Mouse (Mus musculus) ES-E14 (cell line): ENCODE measurements at regions not wholly inside any gene's neighbourhood (a gene's known extent, or its start where the extent isn't known, plus 50 kb on each side); places are given as distances from the start of the nearest gene placed in this dataset.

Experiments
- DNase-seq: peaks from one replicate; pipeline ENCODE4 v3.0.0-alpha.2; 2013; ENCODE audit warnings: low read depth, low spot score
- H3K27ac ChIP-seq: 2 replicates; pipeline ENCODE4 v1.5.1; 2012; ENCODE audit warnings: low read depth, mild to moderate bottlenecking, low read length, moderate library complexity, mixed read lengths; ENCODE audit not compliant: poor library complexity, insufficient read depth, severe bottlenecking
- H3K36me3 ChIP-seq: 2 replicates; pipeline ENCODE4 v1.6.1; 2012; ENCODE audit warnings: mild to moderate bottlenecking, low read length, moderate library complexity, mixed read lengths; ENCODE audit not compliant: control insufficient read depth, poor library complexity, insufficient read depth, severe bottlenecking
- H3K4me1 ChIP-seq, 2 experiments: fragments of 150-350 bp in 1 of 2; sonication (generic) in 1 of 2; 2 replicates each; pipeline ENCODE4 v1.6.1; 2012; ENCODE audit warnings: low read length in 2 of 2, mild to moderate bottlenecking in 1 of 2, mixed read lengths in 1 of 2; ENCODE audit not compliant: control insufficient read depth in 2 of 2, insufficient read depth in 2 of 2, poor library complexity in 1 of 2
- H3K4me3 ChIP-seq, 2 experiments: fragments of 150-350 bp in 1 of 2; sonication (generic) in 1 of 2; 2 replicates each; pipeline ENCODE4 v1.5.1; 2012; ENCODE audit warnings: low read length in 2 of 2, low read depth in 1 of 2, mild to moderate bottlenecking in 1 of 2, mixed read lengths in 1 of 2; ENCODE audit not compliant: insufficient read depth in 1 of 2, poor library complexity in 1 of 2, severe bottlenecking in 1 of 2
- H3K9ac ChIP-seq: 2 replicates; pipeline ENCODE4 v1.6.1; 2012; ENCODE audit warnings: low read depth, mild to moderate bottlenecking, low read length, mixed read lengths; ENCODE audit not compliant: poor library complexity, insufficient read depth, severe bottlenecking
- H3K9me3 ChIP-seq: fragments of 150-350 bp; sonication (generic); 2 replicates; pipeline ENCODE4 v1.6.1; 2012; ENCODE audit warnings: low read depth, mild to moderate bottlenecking, low read length; ENCODE audit not compliant: control insufficient read depth, insufficient read depth
- CHD2 ChIP-seq: IDR thresholded peaks from 2 replicates; pipeline ENCODE4 v1.6.1; 2014; ENCODE audit warnings: mild to moderate bottlenecking, low read depth, low read length, inconsistent platforms
- HCFC1 ChIP-seq: IDR thresholded peaks from 2 replicates; pipeline ENCODE4 v1.6.1; 2012; ENCODE audit warnings: low read length, inconsistent platforms, borderline replicate concordance; ENCODE audit not compliant: insufficient read depth
- MAFK ChIP-seq: IDR thresholded peaks from 2 replicates; pipeline ENCODE4 v1.6.1; 2014; ENCODE audit warnings: mild to moderate bottlenecking, low read depth, low read length, inconsistent platforms; ENCODE audit not compliant: insufficient read depth
- ZC3H11A ChIP-seq: IDR thresholded peaks from 2 replicates; pipeline ENCODE4 v1.6.1; 2012; ENCODE audit warnings: low read depth, mild to moderate bottlenecking, inconsistent platforms, low read length, borderline replicate concordance
- ZNF384 ChIP-seq: IDR thresholded peaks from 2 replicates; pipeline ENCODE4 v1.6.1; 2012; ENCODE audit warnings: low read depth, low read length, inconsistent platforms
- in situ Hi-C, 2 experiments: fragments of 600-800 bp; cut with MboI; formaldehyde crosslinking; loops; one replicate each; pipeline ENCODE4 v1.15.1; 2025; ENCODE audit warnings: low sequenced_read_pairs in 2 of 2, inconsistent platforms in 1 of 2; ENCODE audit not compliant: unreplicated experiment in 2 of 2

- H3K4me1 ChIP-seq = no peaks in the 10 kb centered on the region
- H3K4me3 ChIP-seq = no peak overlapping the region
- no peaks in the 10 kb centered on the region for H3K9me3 ChIP-seq
- H3K9ac ChIP-seq = no peak overlapping the region
- in situ Hi-C loops = no loop called here
- TF ChIP-seq HCFC1 (no peak), ZNF384 (no peak)
- no peaks in the 10 kb centered on the region for H3K36me3 ChIP-seq
- no peak for DNase-seq
- H3K27ac ChIP-seq = no peak overlapping the region
Measured at GRCm38 (mm10) chr17:49149896-49150295, 217.7 kb downstream of the Lrfn2 start.

- Histone ChIP-seq H3K9me3 (no peaks in the 10 kb centered on the region), H3K36me3 (no peaks in the 10 kb centered on the region), H3K4me1 (no peaks in the 10 kb centered on the region), H3K4me3 (no peak overlapping the region), H3K27ac (no peak overlapping the region), H3K9ac (no peak overlapping the region)
- TF ChIP-seq CHD2 (no peak), ZC3H11A (no peak)
- in situ Hi-C loops = no loop called here
- no peak for DNase-seq
Measured at GRCm38 (mm10) chr17:49150971-49151422, 218.8 kb downstream of the Lrfn2 start.

GRCm38 (mm10) chr17:49153994-49154393 lies 221.8 kb downstream of the Lrfn2 start:
- no peaks in the 10 kb centered on the region for H3K9me3 ChIP-seq
- no peak overlapping the region for H3K4me3 ChIP-seq
- H3K9ac ChIP-seq = no peak overlapping the region
- DNase-seq = no peak
- no peak overlapping the region for H3K27ac ChIP-seq
- in situ Hi-C loops = no loop called here
- no peaks in the 10 kb centered on the region for H3K4me1 ChIP-seq
- TF ChIP-seq ZC3H11A = no peak
- H3K36me3 ChIP-seq = no peaks in the 10 kb centered on the region

- Histone ChIP-seq H3K27ac (no peak overlapping the region), H3K36me3 (no peaks in the 10 kb centered on the region), H3K9me3 (no peaks in the 10 kb centered on the region), H3K4me1 (no peaks in the 10 kb centered on the region), H3K9ac (no peak overlapping the region), H3K4me3 (no peak overlapping the region)
- in situ Hi-C loops = no loop called here
- TF ChIP-seq ZC3H11A (no peak), HCFC1 (no peak), MAFK (no peak), ZNF384 (no peak), CHD2 (no peak)
- DNase-seq = no peak
Measured at GRCm38 (mm10) chr17:49155001-49155515, 222.9 kb downstream of the Lrfn2 start.

GRCm38 (mm10) chr17:49157586-49157985 lies 225.4 kb downstream of the Lrfn2 start:
- Histone ChIP-seq H3K4me1 (no peaks in the 10 kb centered on the region), H3K9ac (no peak overlapping the region), H3K4me3 (no peak overlapping the region), H3K27ac (no peak overlapping the region), H3K36me3 (no peaks in the 10 kb centered on the region), H3K9me3 (no peaks in the 10 kb centered on the region)
- no peak for TF ChIP-seq ZNF384
- TF ChIP-seq MAFK = no peak
- TF ChIP-seq CHD2 = no peak
- TF ChIP-seq HCFC1 = no peak
- DNase-seq = no peak
- in situ Hi-C loops = no loop called here
